Mouse (Mus musculus) limb, embryonic 10.5 days (tissue): Measurements from ENCODE around the gene Gm11238. TPM values are rescaled to one million over a fixed set of nuclear protein-coding genes. Genes with fewer than 3 reads are reported as not detected.
"Not testable (repeated sequence)": the region's sequence is repeated elsewhere in the genome, so short reads cannot be mapped to it uniquely, and the experiment has no call there.

Experiments used
- DNase-seq: peaks from one replicate; pipeline ENCODE4 v3.0.0-alpha.2; 2017; ENCODE audit warnings: low spot score
- H3K27ac ChIP-seq: fragments of 300-500 bp; sonication (generic); 2 replicates; pipeline ENCODE4 v1.5.1; 2016; ENCODE audit warnings: mild to moderate bottlenecking
- H3K27me3 ChIP-seq: fragments of 300-500 bp; sonication (generic); 2 replicates; pipeline ENCODE4 v1.6.1; 2016; ENCODE audit warnings: low read depth, mild to moderate bottlenecking; ENCODE audit not compliant: poor library complexity, severe bottlenecking
- H3K36me3 ChIP-seq: fragments of 300-500 bp; sonication (generic); 2 replicates; pipeline ENCODE4 v1.6.1; 2016; ENCODE audit warnings: mild to moderate bottlenecking, moderate library complexity
- H3K4me1 ChIP-seq: fragments of 300-500 bp; sonication (generic); 2 replicates; pipeline ENCODE4 v1.6.1; 2016
- H3K4me3 ChIP-seq: fragments of 300-500 bp; sonication (generic); 2 replicates; pipeline ENCODE4 v1.5.1; 2016; ENCODE audit warnings: mild to moderate bottlenecking, moderate library complexity
- H3K9me3 ChIP-seq: fragments of 300-500 bp; sonication (generic); replicated peaks from 2 replicates; pipeline ENCODE4 v1.6.1; 2016; ENCODE audit warnings: mild to moderate bottlenecking
- WGBS: fragments of 180-500 bp; shearing (Covaris S2); methylation state at CpG from one replicate; pipeline ENCODE4 v1.1.7; 2016; 5-methylcytosine and 5-hydroxymethylcytosine counted together
- polyA plus RNA-seq: library from polyadenylated mRNA; unstranded; fragments of >200 nt; fragmentation: Nextera tagmentation; extraction: Ambion mirVana; gene quantifications from 2 replicates; pipeline ENCODE4 v1.2.1, GENCODE M21; 2016

The Gm11238 gene
- polyA plus RNA-seq: not detected in 2 replicates

- H3K36me3 ChIP-seq, H3K4me1 ChIP-seq, H3K27me3 ChIP-seq, DNase-seq, H3K4me3 ChIP-seq, H3K9me3 ChIP-seq, H3K27ac ChIP-seq: not testable (repeated sequence)
- no CpG with 5 or more reads among the region's 3 CpGs for whole genome bisulfite sequencing
Observed at GRCm38 (mm10) chr4:73607581-73607980, at the start of gene Gm11238. Gene Gm11238, plus strand, starts transcription at chr4:73607881.

GRCm38 (mm10) chr4:73599248-73599647 lies 8.4 kb upstream of the Gm11238 start:
- H3K27ac ChIP-seq: no peak overlapping the region
- H3K9me3 ChIP-seq: no peaks in the 10 kb centered on the region
- H3K4me3 ChIP-seq: no peak overlapping the region
- DNase-seq: no peak
- no peaks in the 10 kb centered on the region for H3K36me3 ChIP-seq
- H3K4me1 ChIP-seq: no peaks in the 10 kb centered on the region
- no peaks in the 10 kb centered on the region for H3K27me3 ChIP-seq
- 12% methylated on average over 3 of the region's 3 CpGs for WGBS

- not testable (repeated sequence) for H3K9me3 ChIP-seq, H3K36me3 ChIP-seq, H3K27me3 ChIP-seq, H3K4me3 ChIP-seq, H3K27ac ChIP-seq, H3K4me1 ChIP-seq, DNase-seq
- WGBS: no CpG with 5 or more reads among the region's 3 CpGs
Observed at GRCm38 (mm10) chr4:73622684-73623083, 15.0 kb downstream of the Gm11238 start, which contains the start of gene Gm11237. Gene Gm11237, plus strand, starts transcription at chr4:73622984.

GRCm38 (mm10) chr4:73637821-73638220 lies 30.1 kb downstream of the Gm11238 start, which contains the start of gene Gm11236:
Gene Gm11236, plus strand, starts transcription at chr4:73638121.
- H3K9me3 ChIP-seq, H3K27ac ChIP-seq, H3K27me3 ChIP-seq, H3K36me3 ChIP-seq, DNase-seq, H3K4me1 ChIP-seq, H3K4me3 ChIP-seq: not testable (repeated sequence)
- WGBS: no CpG with 5 or more reads among the region's 4 CpGs

GRCm38 (mm10) chr4:73661864-73662263 lies 54.2 kb downstream of the Gm11238 start:
- H3K4me1 ChIP-seq, H3K36me3 ChIP-seq, DNase-seq, H3K4me3 ChIP-seq, H3K9me3 ChIP-seq, H3K27ac ChIP-seq, H3K27me3 ChIP-seq: not testable (repeated sequence)
- 94% methylated on average over 4 of the region's 4 CpGs for WGBS

GRCm38 (mm10) chr4:73668054-73668453 lies 60.4 kb downstream of the Gm11238 start, which contains the start of gene Gm11239:
Gene Gm11239, plus strand, starts transcription at chr4:73668354.
- not testable (repeated sequence) for H3K27me3 ChIP-seq, H3K4me1 ChIP-seq, H3K27ac ChIP-seq, H3K9me3 ChIP-seq, H3K36me3 ChIP-seq, H3K4me3 ChIP-seq, DNase-seq
- no CpG with 5 or more reads among the region's 4 CpGs for WGBS

GRCm38 (mm10) chr4:73683216-73683615 lies 75.5 kb downstream of the Gm11238 start, which contains the start of gene Gm428:
Gene Gm428, plus strand, starts transcription at chr4:73683516.
- H3K4me3 ChIP-seq, H3K27me3 ChIP-seq, H3K9me3 ChIP-seq, H3K4me1 ChIP-seq, H3K36me3 ChIP-seq, H3K27ac ChIP-seq, DNase-seq: not testable (repeated sequence)
- WGBS: 92% methylated on average over 1 of the region's 4 CpGs

Other genes starting within 250 kb of the Gm11238 start
- gene Gm11487, start 202.8 kb upstream of the Gm11238 start, polyA plus RNA-seq: not detected in 2 replicates
- gene Gm11237, start 15.1 kb downstream of the Gm11238 start, polyA plus RNA-seq: not detected in 2 replicates
- not detected in 2 replicates for gene Gm11236, start 30.2 kb downstream of the Gm11238 start, polyA plus RNA-seq
- not detected in 2 replicates for gene Gm11239, start 60.5 kb downstream of the Gm11238 start, polyA plus RNA-seq
- gene Gm428, start 75.6 kb downstream of the Gm11238 start, polyA plus RNA-seq: not detected in 2 replicates
- gene Rasef, start 183.1 kb downstream of the Gm11238 start, polyA plus RNA-seq: 0.74 and 1.1 TPM in 2 replicates